Mouse (Mus musculus) cortical plate, adult 2 months (tissue): ENCODE measurements at regions not wholly inside any gene's neighbourhood (a gene's known extent, or its start where the extent isn't known, plus 50 kb on each side); places are given as distances from the start of the nearest gene placed in this dataset.

Experiments
- H3K27ac ChIP-seq: fragments of 200-500 bp; 2 replicates; pipeline ENCODE4 v1.5.1; 2012; ENCODE audit warnings: low read length, control low read depth, inconsistent platforms; ENCODE audit not compliant: insufficient read depth
- H3K4me1 ChIP-seq: fragments of 200-500 bp; 2 replicates; pipeline ENCODE4 v1.6.1; 2011; ENCODE audit warnings: low read length; ENCODE audit not compliant: control insufficient read depth, insufficient read depth
- H3K4me3 ChIP-seq: fragments of 200-500 bp; 2 replicates; pipeline ENCODE4 v1.5.1; 2011; ENCODE audit warnings: mild to moderate bottlenecking, low read length, control low read depth; ENCODE audit not compliant: insufficient read depth
- CTCF ChIP-seq: fragments of 200-500 bp; IDR thresholded peaks from 2 replicates; pipeline ENCODE4 v1.5.1; 2011; ENCODE audit warnings: mild to moderate bottlenecking, control low read depth, low read length; ENCODE audit not compliant: insufficient read depth; ENCODE audit errors: extremely low read depth
- POLR2A ChIP-seq: fragments of 200-500 bp; IDR thresholded peaks from 2 replicates; pipeline ENCODE4 v1.6.1; 2011; ENCODE audit warnings: mild to moderate bottlenecking, low read length, control low read depth; ENCODE audit not compliant: insufficient read depth; ENCODE audit errors: extremely low read depth

- no peak overlapping the region for H3K27ac ChIP-seq
- no peaks in the 10 kb centered on the region for H3K4me1 ChIP-seq
- TF ChIP-seq POLR2A (no peak), CTCF (no peak)
- no peak overlapping the region for H3K4me3 ChIP-seq
These were observed 440.0 kb downstream of the Rps29 start for GRCm38 (mm10) chr12:68718946-68719345.

- Histone ChIP-seq H3K4me1 (no peaks in the 10 kb centered on the region), H3K4me3 (no peak overlapping the region), H3K27ac (no peak overlapping the region)
- TF ChIP-seq POLR2A (no peak), CTCF (no peak)
These were observed 464.4 kb downstream of the Rps29 start for GRCm38 (mm10) chr12:68694275-68695267.

- TF ChIP-seq POLR2A (no peak), CTCF (no peak)
- H3K27ac ChIP-seq = no peak overlapping the region
- no peaks in the 10 kb centered on the region for H3K4me1 ChIP-seq
- H3K4me3 ChIP-seq = no peak overlapping the region
These were observed 470.7 kb downstream of the Rps29 start for GRCm38 (mm10) chr12:68688262-68688661.

- Histone ChIP-seq H3K4me3 (no peak overlapping the region), H3K27ac (no peak overlapping the region), H3K4me1 (no peaks in the 10 kb centered on the region)
- TF ChIP-seq POLR2A (no peak), CTCF (no peak)
These were observed 475.1 kb downstream of the Rps29 start for GRCm38 (mm10) chr12:68683897-68684296.

GRCm38 (mm10) chr12:68683176-68683575, 475.8 kb downstream of the Rps29 start:
- Histone ChIP-seq H3K4me1 (no peaks in the 10 kb centered on the region), H3K27ac (no peak overlapping the region), H3K4me3 (no peak overlapping the region)
- no peak for TF ChIP-seq POLR2A
- no peak for TF ChIP-seq CTCF

- H3K4me3 ChIP-seq = no peak overlapping the region
- no peak overlapping the region for H3K27ac ChIP-seq
- no peaks in the 10 kb centered on the region for H3K4me1 ChIP-seq
- TF ChIP-seq POLR2A (no peak), CTCF (no peak)
These were observed 478.3 kb downstream of the Rps29 start for GRCm38 (mm10) chr12:68680668-68681067.

- Histone ChIP-seq H3K4me3 (no peak overlapping the region), H3K27ac (no peak overlapping the region), H3K4me1 (no peaks in the 10 kb centered on the region)
- TF ChIP-seq CTCF (no peak), POLR2A (no peak)
These were observed 482.8 kb downstream of the Rps29 start for GRCm38 (mm10) chr12:68676096-68676775.

- no peak for TF ChIP-seq POLR2A
- no peak for TF ChIP-seq CTCF
- no peaks in the 10 kb centered on the region for H3K4me1 ChIP-seq
- H3K27ac ChIP-seq = no peak overlapping the region
- no peak overlapping the region for H3K4me3 ChIP-seq
These were observed 487.0 kb downstream of the Rps29 start for GRCm38 (mm10) chr12:68672011-68672410.

GRCm38 (mm10) chr12:68645901-68646585, 512.9 kb downstream of the Rps29 start:
- no peaks in the 10 kb centered on the region for H3K4me1 ChIP-seq
- TF ChIP-seq POLR2A = no peak
- no peak for TF ChIP-seq CTCF
- no peak overlapping the region for H3K27ac ChIP-seq
- H3K4me3 ChIP-seq = no peak overlapping the region
